Comparison of ENCODE assay signal across 26 mouse cellular contexts in the genomic region with DNA sequence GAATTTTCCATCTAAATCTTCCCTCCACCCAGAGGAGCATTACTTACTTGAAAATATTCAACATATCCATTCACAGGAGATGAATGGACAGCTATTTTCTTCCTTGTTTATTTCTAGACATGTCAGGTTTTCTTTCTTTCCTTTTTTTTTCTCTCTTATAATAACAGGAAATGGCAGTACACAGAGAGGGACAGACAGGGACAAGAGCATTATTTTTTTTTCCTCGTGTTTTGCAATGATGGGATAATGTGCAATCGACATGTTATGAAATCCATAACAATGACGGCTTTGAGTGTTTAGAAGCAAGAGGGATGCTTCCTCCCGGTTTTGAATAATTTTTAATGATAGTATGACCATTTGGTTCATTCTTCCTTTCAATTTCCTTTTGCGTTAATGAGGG.
"Had no signal": no experiment of that assay in that cellular context is flagged by ENCODE, and none has a peak within 500 bp of the region (broad histone marks: within the 10 kb centered on the region; RNA-seq: fewer than 3 reads in every experiment).

No protein-coding gene starts in this region.

- H3K27ac ChIP-seq: gastrocnemius, adult 2 months; heart, adult 2 months; heart, embryonic 13.5 days; heart, embryonic 15.5 days; hindbrain, embryonic 13.5 days; hindbrain, embryonic 15.5 days; hindbrain, postnatal 0 days; kidney, embryonic 15.5 days; kidney, postnatal 0 days; limb, embryonic 13.5 days; limb, embryonic 15.5 days had no signal

- H3K4me3 ChIP-seq: gastrocnemius, adult 2 months; heart, adult 2 months; heart, embryonic 13.5 days; heart, embryonic 15.5 days; hindbrain, embryonic 13.5 days; hindbrain, embryonic 15.5 days; kidney, embryonic 15.5 days; limb, embryonic 13.5 days; limb, embryonic 15.5 days had no signal

- ATAC-seq: hindbrain, postnatal 0 days; intestine, embryonic 16.5 days had no signal

- H3K9me3 ChIP-seq: heart, embryonic 13.5 days; heart, embryonic 15.5 days; hindbrain, embryonic 13.5 days; hindbrain, embryonic 15.5 days; kidney, embryonic 15.5 days; limb, embryonic 13.5 days; limb, embryonic 15.5 days had no signal

- H3K27me3 ChIP-seq: heart, embryonic 13.5 days; heart, embryonic 15.5 days; hindbrain, embryonic 13.5 days; hindbrain, embryonic 15.5 days; kidney, embryonic 15.5 days; limb, embryonic 13.5 days; limb, embryonic 15.5 days had no signal

- H3K9ac ChIP-seq: heart, embryonic 13.5 days; heart, embryonic 15.5 days; hindbrain, embryonic 13.5 days; hindbrain, embryonic 15.5 days; kidney, embryonic 15.5 days; limb, embryonic 13.5 days; limb, embryonic 15.5 days had no signal

- H3K36me3 ChIP-seq: heart, embryonic 13.5 days; heart, embryonic 15.5 days; hindbrain, embryonic 13.5 days; hindbrain, embryonic 15.5 days; kidney, embryonic 15.5 days; limb, embryonic 13.5 days; limb, embryonic 15.5 days had no signal

- H3K4me2 ChIP-seq: heart, embryonic 11.5 days; heart, embryonic 13.5 days; heart, embryonic 15.5 days; hindbrain, embryonic 13.5 days; hindbrain, embryonic 15.5 days; kidney, embryonic 15.5 days; limb, embryonic 13.5 days; limb, embryonic 15.5 days had no signal

- H3K4me1 ChIP-seq: heart, embryonic 15.5 days; kidney, embryonic 15.5 days; limb, embryonic 13.5 days; limb, embryonic 15.5 days had no signal

- DNase-seq: gastrocnemius, adult 2 months; gastrocnemius, postnatal 10 days; gastrocnemius, postnatal 25 days; heart, adult 11 months; heart, adult 2 months; heart, postnatal 14 days; heart, postnatal 36 days; kidney, adult 11 months; kidney, adult 2 months; kidney, adult 9 months; kidney, postnatal 14 days; kidney, postnatal 36 days; layer of hippocampus, adult 9-11 months; layer of hippocampus, postnatal 36 days; left cerebral cortex, postnatal 4 days had no signal
